Mouse (Mus musculus) forelimb bud, embryonic 11.5 days (tissue): Measurements from ENCODE around the gene Cmtm4.

Experiments
- DNase-seq: peaks from one replicate; pipeline ENCODE4 v3.0.0-alpha.2; 2012; ENCODE audit warnings: low read depth, low spot score

Gene Cmtm4

GRCm38 (mm10) chr8:104374864-104375846, 20.5 kb downstream of the Cmtm4 start:
- no peak for DNase-seq

- no peak for DNase-seq
These were observed 21.3 kb downstream of the Cmtm4 start for GRCm38 (mm10) chr8:104374269-104374668.

DNA sequence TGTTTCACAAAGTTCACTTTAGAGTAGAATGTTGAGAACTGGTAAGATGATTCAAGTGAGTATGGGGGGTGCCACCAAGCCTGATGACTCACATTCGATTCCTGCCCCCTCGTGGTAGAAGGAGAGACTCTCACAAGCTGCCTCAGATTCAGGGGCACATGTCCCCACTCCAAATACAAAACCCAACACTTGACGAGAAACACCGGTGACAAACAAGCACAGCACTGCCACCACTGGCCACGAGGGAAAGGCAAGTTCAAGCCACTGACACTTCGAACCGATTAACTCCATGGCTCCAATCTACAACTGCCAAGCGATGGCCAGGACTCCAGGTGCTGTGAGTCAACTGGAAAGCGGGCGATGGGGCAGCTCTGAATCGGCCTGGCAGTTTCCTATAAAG, 21.8 kb downstream of the Cmtm4 start:
- no peak for DNase-seq

DNA sequence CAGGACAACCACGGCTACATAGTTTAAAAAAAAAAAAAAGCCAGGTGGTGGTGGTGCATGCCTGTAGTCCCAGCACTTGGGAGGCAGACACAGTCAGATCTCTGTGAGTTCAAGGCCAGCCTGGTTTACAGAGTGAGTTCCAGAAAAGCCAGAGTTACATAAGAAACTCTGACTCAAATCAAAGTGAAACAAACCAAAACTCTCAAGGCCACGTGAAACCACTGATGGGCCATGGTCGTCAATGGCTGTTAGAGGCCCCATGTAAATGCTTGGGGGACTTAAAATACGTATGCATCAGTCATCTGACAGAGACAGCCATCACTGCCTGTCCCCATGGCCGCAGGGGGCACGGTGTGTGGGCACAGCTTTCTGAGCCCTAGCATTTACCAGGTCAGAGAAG, 24.5 kb downstream of the Cmtm4 start:
- no peak for DNase-seq

- DNase-seq, result no peak
These were observed 25.5 kb downstream of the Cmtm4 start for GRCm38 (mm10) chr8:104370071-104370470.

GRCm38 (mm10) chr8:104369591-104369990, 26.0 kb downstream of the Cmtm4 start:
- DNase-seq, result no peak

DNA sequence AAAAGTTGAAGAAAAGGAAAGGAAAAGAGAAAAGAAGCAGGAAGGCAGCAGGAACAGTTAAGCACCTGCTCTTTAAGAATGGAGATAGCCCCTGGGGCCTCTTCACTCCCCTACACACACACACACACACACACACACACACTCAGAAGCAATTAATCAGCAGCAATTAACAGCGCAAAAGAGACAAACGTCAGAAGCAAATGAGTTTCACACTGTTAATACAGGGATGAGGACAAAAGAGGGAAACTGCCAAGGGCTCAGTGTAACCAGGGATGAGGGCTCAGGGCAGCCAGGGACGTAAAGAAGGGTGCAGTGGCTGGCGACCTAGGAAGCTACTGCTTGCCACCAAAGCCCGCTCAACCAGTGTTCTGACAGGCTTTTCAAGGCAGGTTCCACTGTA, 28.2 kb downstream of the Cmtm4 start:
- DNase-seq, result no peak

GRCm38 (mm10) chr8:104365695-104366094, 29.9 kb downstream of the Cmtm4 start:
- DNase-seq, result no peak

DNA sequence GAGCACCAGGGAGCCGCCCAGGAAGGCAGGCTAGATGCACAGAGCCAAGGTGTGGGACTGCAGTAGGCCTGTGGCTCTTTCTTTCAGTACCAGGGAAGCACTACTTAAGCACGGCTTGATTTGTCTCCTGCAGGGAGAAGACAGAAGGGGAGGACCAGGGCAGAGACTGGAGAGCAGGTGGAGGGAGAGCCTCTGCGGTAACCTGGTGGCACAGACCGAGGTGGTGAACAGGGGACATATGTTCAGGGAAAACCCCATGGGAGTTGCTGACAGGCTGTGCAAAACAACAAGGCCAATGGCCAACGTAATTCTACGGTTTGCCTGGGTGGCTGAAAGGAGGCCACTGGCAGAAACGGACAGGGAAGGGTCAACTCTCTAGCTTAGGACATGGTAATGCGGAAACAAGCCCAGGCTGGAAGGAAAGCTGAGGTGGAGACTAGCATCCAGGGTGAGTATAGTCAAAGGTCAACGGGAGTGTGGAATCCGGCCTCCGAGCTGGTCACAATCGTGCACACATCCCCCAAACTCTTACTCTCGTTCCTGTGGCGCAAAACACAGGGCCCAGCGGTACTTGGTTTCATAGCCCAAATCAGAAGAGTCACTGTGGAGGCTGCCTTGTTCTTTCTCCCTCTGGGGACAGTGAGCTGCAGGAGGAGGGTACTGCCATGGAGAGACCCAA, 35.7 kb downstream of the Cmtm4 start:
- DNase-seq, result no peak

DNA sequence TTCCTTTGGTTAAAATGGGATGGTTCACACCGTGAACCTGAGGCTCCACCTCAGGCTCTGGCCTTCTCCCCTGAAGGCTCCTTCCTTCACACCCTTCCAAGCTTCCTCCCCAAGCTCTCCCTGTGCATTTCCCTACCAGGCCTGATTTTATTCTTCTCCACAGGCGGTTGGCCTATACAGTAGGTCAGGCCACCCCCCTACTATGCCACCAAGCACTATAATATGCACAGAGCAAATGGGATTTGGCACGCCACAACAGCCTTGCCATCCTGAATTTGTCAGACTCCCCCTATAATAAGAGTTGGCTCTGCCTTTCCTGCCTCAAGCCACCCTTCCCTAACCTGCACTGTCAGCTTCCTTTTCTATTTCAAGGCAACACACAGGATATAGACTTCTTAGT, 37.0 kb downstream of the Cmtm4 start:
- no peak for DNase-seq

DNA sequence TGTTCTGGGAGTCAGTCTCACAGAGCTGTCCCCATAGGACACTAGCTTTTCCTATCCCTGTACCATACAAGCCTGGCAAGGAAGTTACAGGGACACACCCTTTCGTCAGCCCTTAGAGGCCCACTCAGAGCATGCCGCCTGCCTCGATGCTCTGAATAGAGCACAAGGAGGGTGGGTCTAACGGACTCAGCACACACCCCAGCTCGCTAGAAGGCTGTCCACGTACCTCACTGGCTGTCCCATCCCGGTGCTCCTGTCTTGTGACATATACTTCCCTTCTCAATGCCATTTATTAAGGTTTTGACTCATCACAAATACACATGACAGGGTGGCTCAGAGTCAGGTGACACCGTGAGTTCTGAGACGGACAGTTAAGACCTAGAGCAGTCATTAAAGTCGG, 41.1 kb downstream of the Cmtm4 start:
- DNase-seq, result no peak

DNA sequence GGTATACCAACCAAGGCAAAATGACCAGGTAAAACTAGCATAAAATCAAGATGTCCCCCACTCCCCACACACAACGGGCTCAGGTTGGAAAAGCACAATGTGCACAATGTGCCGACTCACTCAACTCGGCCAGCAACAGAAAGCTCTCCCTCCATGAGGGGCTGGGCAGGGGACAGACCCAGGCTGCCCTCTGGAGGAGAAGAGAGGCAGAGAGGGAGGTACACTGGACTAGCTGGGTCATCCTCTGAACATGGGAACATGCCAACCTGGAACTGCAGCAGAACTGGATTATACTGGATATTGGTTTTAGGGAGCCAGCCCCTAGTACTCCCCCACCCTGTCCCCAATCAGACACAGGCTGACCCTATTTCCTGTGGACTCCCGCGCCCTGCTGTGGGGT, 42.4 kb downstream of the Cmtm4 start:
- no peak for DNase-seq

- no peak for DNase-seq
These were observed 45.6 kb downstream of the Cmtm4 start for GRCm38 (mm10) chr8:104350047-104350446.

DNA sequence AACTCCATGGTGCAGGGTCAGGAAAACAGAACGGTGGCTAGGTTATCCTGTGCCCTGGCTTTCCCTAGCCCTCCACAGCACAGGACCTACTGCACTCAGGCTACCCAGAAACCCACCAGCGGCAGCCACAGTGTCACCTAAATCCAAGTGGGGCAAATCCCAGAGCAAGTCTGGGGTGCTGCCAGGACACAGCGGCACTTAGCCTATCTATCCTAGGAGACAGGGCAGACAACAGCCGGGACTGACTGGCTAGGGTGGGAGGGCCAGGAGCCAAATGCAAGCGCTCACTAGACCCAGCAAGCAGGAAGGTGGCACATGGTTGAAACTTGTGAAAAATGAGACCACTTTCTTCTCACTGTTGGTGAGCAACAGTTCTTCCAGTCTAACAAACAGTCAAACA, 46.6 kb downstream of the Cmtm4 start:
- DNase-seq, result no peak

DNA sequence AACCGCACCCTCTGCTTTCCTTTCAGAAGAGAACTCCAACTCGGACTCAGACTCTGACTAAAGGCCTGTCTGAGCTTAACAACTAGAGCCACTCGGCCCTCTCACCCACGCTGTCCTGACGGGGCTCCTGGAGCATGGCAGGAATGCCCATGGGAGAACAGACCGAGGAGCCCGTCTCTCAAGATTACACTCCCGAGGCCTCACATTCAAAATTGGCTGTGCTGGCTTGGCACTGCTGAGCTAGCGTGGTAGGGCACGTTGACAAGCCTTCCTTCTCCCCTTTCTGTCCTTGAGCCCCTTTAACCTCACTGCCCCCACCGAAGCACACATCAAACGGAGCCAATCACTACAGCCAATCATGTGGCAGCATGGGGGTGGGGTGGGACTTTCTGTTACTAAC, 48.9 kb downstream of the Cmtm4 start:
- no peak for DNase-seq

- no peak for DNase-seq
These were observed 51.0 kb downstream of the Cmtm4 start for GRCm38 (mm10) chr8:104344622-104345021.

- DNase-seq, result peak; percentile 89
These were observed 51.6 kb downstream of the Cmtm4 start for GRCm38 (mm10) chr8:104343957-104344356.

- no peak for DNase-seq
These were observed 53.2 kb downstream of the Cmtm4 start for GRCm38 (mm10) chr8:104342426-104342825.

DNA sequence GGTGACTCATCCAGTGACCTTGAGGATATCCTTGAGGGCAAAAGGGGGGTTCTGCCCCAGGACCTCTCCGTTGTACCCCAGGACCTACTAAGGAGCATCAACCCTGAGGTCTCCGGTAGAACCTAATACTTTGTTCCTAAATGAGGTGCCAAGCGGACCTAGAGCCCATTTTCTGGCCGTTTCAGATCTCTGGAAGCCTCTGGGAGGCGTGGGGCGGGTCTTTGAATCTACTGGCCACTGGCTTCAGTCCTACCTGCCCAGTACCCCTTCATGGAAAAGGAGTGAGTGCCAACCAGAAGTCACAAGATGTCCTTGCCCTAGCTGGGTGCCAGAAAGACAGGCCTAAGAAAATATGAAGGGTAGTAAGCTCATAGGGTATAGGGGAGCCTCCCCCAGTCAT, 53.9 kb downstream of the Cmtm4 start:
- DNase-seq, result no peak

- peak; percentile 66 for DNase-seq
These were observed 54.5 kb downstream of the Cmtm4 start for GRCm38 (mm10) chr8:104341106-104341561.

GRCm38 (mm10) chr8:104340233-104341105, 55.1 kb downstream of the Cmtm4 start:
- DNase-seq, result peak; percentile 69

DNA sequence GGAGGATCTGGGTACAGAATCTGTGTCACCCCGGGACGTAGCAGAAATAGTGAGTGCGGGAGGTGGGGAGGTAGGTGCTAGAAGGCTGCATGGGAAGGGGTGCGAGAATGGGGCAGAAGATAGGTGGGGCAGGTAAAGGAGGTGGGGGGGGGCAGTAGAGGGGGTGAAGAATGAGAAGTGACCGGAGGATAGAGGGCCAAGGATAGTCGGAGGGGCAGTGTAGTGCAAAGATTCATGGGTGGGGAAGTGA, 55.7 kb downstream of the Cmtm4 start:
- DNase-seq, result no peak
